Mouse (Mus musculus): ENCODE measurements around the gene Faf1. TPM values are rescaled to one million over a fixed set of nuclear protein-coding genes. Genes with fewer than 3 reads are reported as not detected.
"Not testable (repeated sequence)": the region's sequence is repeated elsewhere in the genome, so short reads cannot be mapped to it uniquely, and the experiment has no call there.

Gene Faf1
- polyA plus RNA-seq, 1 experiment from 2014 or later: 46.1 TPM

DNA sequence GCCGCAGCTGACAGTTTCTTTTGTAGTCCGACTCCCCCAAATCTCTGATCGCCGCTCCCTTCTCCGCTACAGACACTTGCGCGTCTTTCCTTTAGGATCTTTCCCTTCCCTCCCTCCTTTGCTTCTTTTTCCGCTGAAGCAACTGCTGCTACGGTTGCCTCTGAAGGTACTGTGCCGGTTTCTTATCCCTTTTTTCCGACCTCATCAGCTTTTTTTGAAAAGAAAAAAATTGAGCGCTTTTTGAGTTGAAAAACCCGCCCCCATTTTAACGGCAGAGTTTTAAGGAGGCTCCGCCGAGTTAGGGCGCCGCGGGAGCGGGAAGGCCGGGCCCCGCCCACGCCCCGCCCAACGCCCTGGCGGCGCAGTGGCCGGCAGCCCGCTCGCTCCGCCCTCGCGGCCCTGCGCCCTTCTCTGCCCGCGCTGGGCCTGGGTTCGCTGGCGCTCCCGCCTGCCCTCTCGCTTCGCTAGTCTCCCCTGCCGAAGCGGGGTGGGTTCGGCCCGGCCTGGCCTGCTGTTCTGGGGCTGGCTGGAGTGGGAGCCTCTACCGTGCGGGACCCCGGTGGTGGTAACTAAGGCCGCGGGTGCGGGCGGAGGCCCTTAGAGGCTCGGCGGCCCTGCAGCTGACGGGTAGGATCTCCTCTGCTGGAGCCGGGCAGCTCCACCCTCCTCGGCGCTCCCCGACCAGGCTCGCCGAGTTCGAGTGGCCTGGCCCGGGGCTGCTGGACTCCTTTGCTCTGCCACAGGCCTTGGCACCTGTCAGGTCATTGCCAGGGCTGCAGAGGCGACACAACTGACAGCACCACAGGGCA, 9.7 kb upstream of the Faf1 start, which contains the start of gene Cdkn2c:
Gene Cdkn2c, minus strand, starts transcription at position 729 of the 809 bp plus-strand sequence.
- WGBS: under 1% methylated on average over 64 of the region's 64 CpGs
- Histone ChIP-seq H3K27me3 (replicated peaks) (peaks cover 37% of the 10 kb centered on the region), H3K9me3 (no peaks in the 10 kb centered on the region), H3K4me1 (peaks cover 21% of the 10 kb centered on the region), H3K9ac (peak within 1 kb of the TSS; percentile 77), H3K4me2 (replicated peaks) (peak within 1 kb of the TSS; percentile 96), H3K36me3 (no peaks in the 10 kb centered on the region), H3K27ac (no peak within 1 kb of the TSS), H3K4me3 (peak within 1 kb of the TSS; percentile 58)
- peak; percentile 90 for ATAC-seq (ENCODE audit: low FRiP score, low read depth)

- Histone ChIP-seq H3K9me3 (no peaks in the 10 kb centered on the region), H3K4me2 (replicated peaks) (peak overlapping the region; percentile 96), H3K4me1 (peaks cover 21% of the 10 kb centered on the region), H3K27me3 (replicated peaks) (peaks cover 30% of the 10 kb centered on the region), H3K27ac (no peak overlapping the region), H3K9ac (no peak overlapping the region), H3K4me3 (no peak overlapping the region), H3K36me3 (no peaks in the 10 kb centered on the region)
- ATAC-seq (ENCODE audit: low FRiP score, low read depth): no peak
- WGBS: 44% methylated on average over 2 of the region's 2 CpGs
Observed at GRCm38 (mm10) chr4:109667518-109667917, 8.9 kb upstream of the Faf1 start.

GRCm38 (mm10) chr4:109670213-109670612, 6.2 kb upstream of the Faf1 start:
- 68% methylated on average over 2 of the region's 2 CpGs for WGBS
- Histone ChIP-seq H3K4me2 (replicated peaks) (no peak overlapping the region), H3K4me1 (peaks cover 20% of the 10 kb centered on the region)

DNA sequence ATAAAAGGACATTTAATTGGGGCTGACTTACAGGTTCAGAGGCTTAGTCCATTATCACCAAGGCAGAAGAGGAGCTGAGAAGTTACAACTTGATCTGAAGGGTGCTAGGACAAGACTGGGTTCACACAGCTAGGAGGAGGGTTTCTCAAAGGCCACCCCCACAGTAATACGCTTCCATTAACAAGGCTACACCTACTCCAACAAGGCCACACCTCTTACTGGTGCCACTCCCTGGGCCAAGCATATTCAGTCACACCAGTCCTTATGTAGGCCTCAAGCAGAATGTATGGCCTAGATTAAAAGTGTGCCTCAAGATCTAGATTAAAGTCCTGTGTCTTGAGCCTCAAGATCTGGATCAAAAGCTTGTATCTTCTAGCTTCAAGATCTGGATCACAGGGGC, 4.4 kb upstream of the Faf1 start:
- H3K4me2 ChIP-seq (replicated peaks): no peak overlapping the region
- ATAC-seq (ENCODE audit: low FRiP score, low read depth): no peak
- H3K4me1 ChIP-seq: 0 out of 2 replicates have a peak, but pooled peaks cover 3% of the 10 kb centered on the region
- H3K9ac ChIP-seq: no peak overlapping the region
- 76% methylated on average over 1 of the region's 1 CpGs for whole genome bisulfite sequencing
- H3K27ac ChIP-seq: no peak overlapping the region
- no peaks in the 10 kb centered on the region for H3K36me3 ChIP-seq
- no peaks in the 10 kb centered on the region for H3K9me3 ChIP-seq
- H3K27me3 ChIP-seq (replicated peaks): 0 out of 2 replicates have a peak, but pooled peaks cover 2% of the 10 kb centered on the region
- H3K4me3 ChIP-seq: no peak overlapping the region

More at GRCm38 (mm10) chr4:109670213-109670612, 6.2 kb upstream of the Faf1 start:
- H3K9me3 ChIP-seq: no peaks in the 10 kb centered on the region
- H3K9ac ChIP-seq: no peak overlapping the region
- ATAC-seq (ENCODE audit: low FRiP score, low read depth): no peak
- H3K27ac ChIP-seq: no peak overlapping the region
- H3K27me3 ChIP-seq (replicated peaks): peaks cover 15% of the 10 kb centered on the region
- no peak overlapping the region for H3K4me3 ChIP-seq
- no peaks in the 10 kb centered on the region for H3K36me3 ChIP-seq

- Histone ChIP-seq H3K4me1 (peaks cover 8% of the 10 kb centered on the region), H3K27ac (no peak overlapping the region), H3K36me3 (no peaks in the 10 kb centered on the region), H3K9ac (no peak overlapping the region), H3K9me3 (no peaks in the 10 kb centered on the region), H3K27me3 (replicated peaks) (no peaks in the 10 kb centered on the region), H3K4me3 (no peak overlapping the region), H3K4me2 (replicated peaks) (no peak overlapping the region)
- WGBS: 79% methylated on average over 2 of the region's 2 CpGs
- ATAC-seq (ENCODE audit: low FRiP score, low read depth): no peak
Observed at GRCm38 (mm10) chr4:109674097-109674496, 2.3 kb upstream of the Faf1 start.

GRCm38 (mm10) chr4:109677221-109677620, 833 bp downstream of the Faf1 start:
- Histone ChIP-seq H3K36me3 (no peaks in the 10 kb centered on the region), H3K4me2 (replicated peaks) (peak overlapping the region; percentile 79), H3K27me3 (replicated peaks) (no peaks in the 10 kb centered on the region), H3K9ac (peak overlapping the region; percentile 88), H3K4me3 (peak overlapping the region; percentile 90), H3K9me3 (no peaks in the 10 kb centered on the region), H3K4me1 (peaks cover 8% of the 10 kb centered on the region), H3K27ac (peak overlapping the region; percentile 91)
- ATAC-seq (ENCODE audit: low FRiP score, low read depth): peak; percentile 11; the same call in 1 of the 2 replicates
- 0% methylated on average over 3 of the region's 3 CpGs for WGBS

DNA sequence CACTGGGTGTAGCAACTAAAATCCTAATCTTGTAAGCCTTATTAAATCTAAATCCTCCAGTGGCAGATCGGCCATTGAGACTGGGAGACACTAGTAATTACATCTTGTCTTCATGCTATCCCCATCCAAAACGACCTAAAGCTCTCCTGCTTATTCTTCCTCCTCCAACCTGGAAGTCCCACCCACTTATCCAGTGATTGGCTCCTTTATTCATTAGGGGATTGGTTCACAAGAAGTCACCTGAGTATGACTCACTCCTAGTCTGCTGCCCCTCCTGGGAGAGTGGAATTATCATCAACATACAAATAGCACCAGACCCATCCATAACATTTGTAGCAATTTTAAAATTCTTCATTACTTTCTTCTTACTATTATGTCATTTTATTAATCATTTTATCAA, 7.2 kb downstream of the Faf1 start:
- WGBS: 75% methylated on average over 2 of the region's 2 CpGs
- 0 out of 2 replicates have a peak, but pooled peaks cover 6% of the 10 kb centered on the region for H3K36me3 ChIP-seq
- H3K27ac ChIP-seq: no peak overlapping the region
- no peak overlapping the region for H3K4me2 ChIP-seq (replicated peaks)
- H3K9me3 ChIP-seq: no peaks in the 10 kb centered on the region
- H3K9ac ChIP-seq: no peak overlapping the region
- no peaks in the 10 kb centered on the region for H3K4me1 ChIP-seq
- no peak overlapping the region for H3K4me3 ChIP-seq
- H3K27me3 ChIP-seq (replicated peaks): no peaks in the 10 kb centered on the region
- ATAC-seq (ENCODE audit: low FRiP score, low read depth): no peak

GRCm38 (mm10) chr4:109692674-109693073, 16.3 kb downstream of the Faf1 start:
- no peak overlapping the region for H3K4me2 ChIP-seq (replicated peaks)
- peaks cover 4% of the 10 kb centered on the region; the same call in 1 of the 2 replicates for H3K36me3 ChIP-seq
- no peaks in the 10 kb centered on the region for H3K27me3 ChIP-seq (replicated peaks)
- H3K9me3 ChIP-seq: 0 out of 2 replicates have a peak, but pooled peaks cover 9% of the 10 kb centered on the region
- no peak for ATAC-seq (ENCODE audit: low FRiP score, low read depth)
- no peak overlapping the region for H3K27ac ChIP-seq
- H3K4me1 ChIP-seq: no peaks in the 10 kb centered on the region
- no peak overlapping the region for H3K9ac ChIP-seq
- H3K4me3 ChIP-seq: no peak overlapping the region

DNA sequence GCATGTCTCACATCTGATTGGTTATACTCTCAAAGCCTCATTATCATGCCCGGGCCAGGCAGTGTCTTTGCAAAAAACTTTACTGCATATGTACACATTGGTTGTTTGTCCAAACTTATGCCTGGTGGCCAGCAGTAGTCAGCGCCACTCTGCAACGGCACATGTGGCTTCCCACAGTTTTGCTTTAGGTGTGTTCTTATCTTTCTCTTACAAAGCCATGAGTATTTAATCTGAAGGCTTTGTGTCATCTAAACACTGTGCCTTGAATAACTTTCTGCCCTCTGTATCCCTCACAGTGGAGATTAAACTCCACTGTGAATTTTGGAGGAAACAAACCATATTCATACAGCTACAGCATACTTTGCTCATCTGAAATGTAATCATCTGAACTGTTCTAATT, 24.3 kb downstream of the Faf1 start:
- H3K27ac ChIP-seq; H3K9me3 ChIP-seq; H3K27me3 ChIP-seq (replicated peaks); H3K4me3 ChIP-seq; H3K4me1 ChIP-seq; H3K36me3 ChIP-seq; ATAC-seq (ENCODE audit: low FRiP score, low read depth); H3K9ac ChIP-seq; H3K4me2 ChIP-seq (replicated peaks): not testable (repeated sequence)
- 91% methylated on average over 3 of the region's 3 CpGs for WGBS

GRCm38 (mm10) chr4:109703568-109703967, 27.2 kb downstream of the Faf1 start:
- no peaks in the 10 kb centered on the region for H3K9me3 ChIP-seq
- no peak overlapping the region for H3K4me3 ChIP-seq
- H3K27ac ChIP-seq: no peak overlapping the region
- no peak overlapping the region for H3K4me2 ChIP-seq (replicated peaks)
- H3K4me1 ChIP-seq: no peaks in the 10 kb centered on the region
- H3K27me3 ChIP-seq (replicated peaks): no peaks in the 10 kb centered on the region
- ATAC-seq (ENCODE audit: low FRiP score, low read depth): no peak
- no peak overlapping the region for H3K9ac ChIP-seq
- no peaks in the 10 kb centered on the region for H3K36me3 ChIP-seq

DNA sequence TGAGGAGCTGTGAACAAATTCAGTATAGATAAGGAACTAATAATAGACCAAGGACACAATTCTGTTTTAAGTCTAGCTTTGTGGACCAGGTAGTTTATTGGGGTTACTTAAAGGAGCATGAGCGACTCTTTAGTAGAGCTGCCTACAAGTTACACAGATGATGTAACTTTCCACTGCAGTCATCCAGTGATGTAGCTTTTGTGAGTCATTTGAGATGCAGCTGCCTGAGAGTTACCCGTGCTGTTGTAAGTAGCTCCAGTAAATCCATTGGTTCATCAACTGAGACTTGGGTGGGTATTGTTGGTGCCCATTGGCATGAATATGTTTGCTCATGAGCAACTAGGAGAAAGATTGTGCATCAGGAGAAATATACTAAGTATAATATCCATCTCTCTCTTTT, 29.0 kb downstream of the Faf1 start:
- ATAC-seq (ENCODE audit: low FRiP score, low read depth): no peak
- Histone ChIP-seq H3K36me3 (no peaks in the 10 kb centered on the region), H3K9me3 (no peaks in the 10 kb centered on the region), H3K9ac (no peak overlapping the region), H3K4me1 (no peaks in the 10 kb centered on the region), H3K4me3 (no peak overlapping the region), H3K27ac (no peak overlapping the region), H3K4me2 (replicated peaks) (no peak overlapping the region), H3K27me3 (replicated peaks) (no peaks in the 10 kb centered on the region)
- 93% methylated on average over 2 of the region's 2 CpGs for WGBS

GRCm38 (mm10) chr4:109719281-109719680, 42.9 kb downstream of the Faf1 start:
- no peak for ATAC-seq (ENCODE audit: low FRiP score, low read depth)

DNA sequence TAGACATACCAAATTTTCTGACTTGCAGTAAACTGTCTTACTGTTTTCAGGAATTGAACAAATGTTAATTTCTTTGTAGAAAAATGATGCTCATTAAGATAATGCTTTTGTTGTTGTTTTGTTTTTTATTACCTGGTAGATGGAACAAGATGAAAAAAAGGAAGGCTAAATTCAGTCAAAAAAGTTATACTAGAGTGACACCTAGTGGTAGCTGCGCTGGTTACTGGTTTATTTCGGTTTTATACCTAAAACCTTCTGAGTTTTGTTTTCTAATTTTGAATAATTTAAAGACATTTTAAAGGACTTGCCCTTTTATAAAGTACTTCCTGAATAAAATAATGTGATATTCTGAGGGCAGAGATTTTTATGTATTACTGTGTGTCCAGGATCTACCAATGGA, 52.9 kb downstream of the Faf1 start:
- 14% methylated on average over 2 of the region's 2 CpGs for WGBS

More at GRCm38 (mm10) chr4:109719281-109719680, 42.9 kb downstream of the Faf1 start:
- H3K4me2 ChIP-seq (replicated peaks): no peak overlapping the region
- H3K4me3 ChIP-seq: no peak overlapping the region
- 96% methylated on average over 5 of the region's 5 CpGs for WGBS
- no peaks in the 10 kb centered on the region for H3K36me3 ChIP-seq
- H3K27ac ChIP-seq: no peak overlapping the region
- no peaks in the 10 kb centered on the region for H3K27me3 ChIP-seq (replicated peaks)
- no peaks in the 10 kb centered on the region for H3K9me3 ChIP-seq
- no peak overlapping the region for H3K9ac ChIP-seq
- H3K4me1 ChIP-seq: no peaks in the 10 kb centered on the region

More for the DNA sequence above, 52.9 kb downstream of the Faf1 start:
- no peaks in the 10 kb centered on the region for H3K9me3 ChIP-seq
- no peaks in the 10 kb centered on the region for H3K27me3 ChIP-seq (replicated peaks)
- H3K36me3 ChIP-seq: no peaks in the 10 kb centered on the region
- H3K9ac ChIP-seq: no peak overlapping the region
- H3K27ac ChIP-seq: no peak overlapping the region
- no peak overlapping the region for H3K4me2 ChIP-seq (replicated peaks)
- no peak overlapping the region for H3K4me3 ChIP-seq
- no peak for ATAC-seq (ENCODE audit: low FRiP score, low read depth)
- H3K4me1 ChIP-seq: no peaks in the 10 kb centered on the region

All from neural tube, embryonic 12.5 days (tissue).